Mouse (Mus musculus) liver, postnatal 0 days (tissue): ENCODE measurements around the gene Fam131a.

Experiments used
- CTCF ChIP-seq: sonication (generic); IDR thresholded peaks from 2 replicates; pipeline ENCODE4 v1.5.1; 2016; ENCODE audit warnings: antibody characterized with exemption, low read depth
- EP300 ChIP-seq: IDR thresholded peaks from 2 replicates; pipeline ENCODE4 v1.6.1; 2016; ENCODE audit warnings: antibody characterized with exemption, low read depth, mild to moderate bottlenecking

- TF ChIP-seq CTCF (no peak), EP300 (no peak)
Observed at GRCm38 (mm10) chr16:20712190-20712589, 19.1 kb downstream of the Fam131a start.
